Mouse (Mus musculus): ENCODE data around the gene Akr1c19. TPM values are rescaled to one million over a fixed set of nuclear protein-coding genes. Genes with fewer than 3 reads are reported as not detected.

Gene Akr1c19
- polyA plus RNA-seq, 1 experiment from 2014 or later, result 0.48 TPM

GRCm38 (mm10) chr13:4279284-4279683 is 50.8 kb downstream of the Akr1c19 start, which contains the start of gene Akr1c12:
Akr1c12 (minus strand) TSS chr13:4279433.
- Histone ChIP-seq H3K4me1 (no peaks in the 10 kb centered on the region), H3K36me3 (no peaks in the 10 kb centered on the region), H3K9me3 (no peaks in the 10 kb centered on the region), H3K27me3 (no peaks in the 10 kb centered on the region), H3K27ac (replicated peaks) (no peak within 1 kb of the TSS), H3K9ac (replicated peaks) (no peak within 1 kb of the TSS), H3K4me3 (no peak within 1 kb of the TSS), H3K4me2 (replicated peaks) (no peak within 1 kb of the TSS)
- 84% methylated on average over 4 of the region's 4 CpGs for WGBS
- ATAC-seq (ENCODE audit: low FRiP score, low read depth), result no peak

GRCm38 (mm10) chr13:4281471-4282412 is 53.2 kb downstream of the Akr1c19 start:
- peak; percentile 62 for ATAC-seq (ENCODE audit: low FRiP score, low read depth)
- H3K4me1 ChIP-seq, result no peaks in the 10 kb centered on the region
- H3K27ac ChIP-seq (replicated peaks), result no peak overlapping the region
- H3K9ac ChIP-seq (replicated peaks), result no peak overlapping the region
- no peak overlapping the region for H3K4me2 ChIP-seq (replicated peaks)
- H3K36me3 ChIP-seq, result no peaks in the 10 kb centered on the region
- H3K9me3 ChIP-seq, result no peaks in the 10 kb centered on the region
- no peak overlapping the region for H3K4me3 ChIP-seq
- WGBS, result 40% methylated on average over 7 of the region's 7 CpGs
- no peaks in the 10 kb centered on the region for H3K27me3 ChIP-seq

GRCm38 (mm10) chr13:4296991-4297390 is 68.5 kb downstream of the Akr1c19 start:
- no peak overlapping the region for H3K4me3 ChIP-seq

More at GRCm38 (mm10) chr13:4296991-4297390, 68.5 kb downstream of the Akr1c19 start:
- Histone ChIP-seq H3K9ac (replicated peaks) (no peak overlapping the region), H3K36me3 (no peaks in the 10 kb centered on the region), H3K27me3 (no peaks in the 10 kb centered on the region), H3K27ac (replicated peaks) (no peak overlapping the region), H3K4me2 (replicated peaks) (no peak overlapping the region), H3K9me3 (no peaks in the 10 kb centered on the region), H3K4me1 (no peaks in the 10 kb centered on the region)
- ATAC-seq (ENCODE audit: low FRiP score, low read depth), result no peak
- WGBS, result 94% methylated on average over 4 of the region's 4 CpGs

Other genes starting within 250 kb of the Akr1c19 start
- 0.14 and 0.38 TPM in 2 replicates for gene Akr1c14, start 179.7 kb upstream of the Akr1c19 start, polyA plus RNA-seq (2016; fragmentation: Nextera tagmentation; extraction: Ambion mirVana)
- not detected in 2 replicates for gene Akr1c18, start 78.0 kb upstream of the Akr1c19 start, polyA plus RNA-seq (2016; fragmentation: Nextera tagmentation; extraction: Ambion mirVana)
- 0.19 and 0.31 TPM in 2 replicates for gene Akr1c13, start 37.5 kb upstream of the Akr1c19 start, polyA plus RNA-seq (2016; fragmentation: Nextera tagmentation; extraction: Ambion mirVana)
- 0.37 TPM in 1 of 2 replicates, not detected in the other for gene Akr1c12, start 50.7 kb downstream of the Akr1c19 start, polyA plus RNA-seq (2016; fragmentation: Nextera tagmentation; extraction: Ambion mirVana)
- not detected in 2 replicates for gene Akr1c6, start 205.6 kb downstream of the Akr1c19 start, polyA plus RNA-seq (2016; fragmentation: Nextera tagmentation; extraction: Ambion mirVana)